Mouse (Mus musculus) v-Abl transformed pro-B cells (cell line): ENCODE results near the gene Erc2.

Experiments
- in situ Hi-C, 2 experiments: fragments of 400-800 bp; cut with MboI; formaldehyde crosslinking; loops; one replicate each; pipeline ENCODE4 v1.15.1; 2025; ENCODE audit not compliant: unreplicated experiment in 2 of 2

Gene Erc2

GRCm38 (mm10) chr14:28143998-28144397, 521.8 kb downstream of the Erc2 start:
- in situ Hi-C loops, result no loop called here

- in situ Hi-C loops, result no loop called here
Observed at GRCm38 (mm10) chr14:28147201-28147600, 525.0 kb downstream of the Erc2 start.

- in situ Hi-C loops, result no loop called here
Observed at GRCm38 (mm10) chr14:28150942-28151341, 528.7 kb downstream of the Erc2 start.

- in situ Hi-C loops, result no loop called here
Observed at GRCm38 (mm10) chr14:28155706-28156105, 533.5 kb downstream of the Erc2 start.

- in situ Hi-C loops, result no loop called here
Observed at GRCm38 (mm10) chr14:28160852-28161251, 538.6 kb downstream of the Erc2 start.

- in situ Hi-C loops, result no loop called here
Observed at GRCm38 (mm10) chr14:28164642-28165408, 542.6 kb downstream of the Erc2 start.

- in situ Hi-C loops, result no loop called here
Observed at GRCm38 (mm10) chr14:28165621-28166211, 543.5 kb downstream of the Erc2 start.

GRCm38 (mm10) chr14:28170711-28171110, 548.5 kb downstream of the Erc2 start:
- in situ Hi-C loops, result no loop called here

GRCm38 (mm10) chr14:28171364-28171763, 549.1 kb downstream of the Erc2 start:
- in situ Hi-C loops, result no loop called here

GRCm38 (mm10) chr14:28173736-28174135, 551.5 kb downstream of the Erc2 start:
- in situ Hi-C loops, result no loop called here

GRCm38 (mm10) chr14:28181070-28181825, 559.0 kb downstream of the Erc2 start:
- in situ Hi-C loops, result no loop called here

GRCm38 (mm10) chr14:28192711-28193364, 570.6 kb downstream of the Erc2 start:
- in situ Hi-C loops, result no loop called here

GRCm38 (mm10) chr14:28203874-28204273, 581.6 kb downstream of the Erc2 start:
- in situ Hi-C loops, result no loop called here

GRCm38 (mm10) chr14:28206303-28206702, 584.1 kb downstream of the Erc2 start:
- in situ Hi-C loops, result no loop called here

GRCm38 (mm10) chr14:28225550-28225949, 603.3 kb downstream of the Erc2 start:
- in situ Hi-C loops, result no loop called here

GRCm38 (mm10) chr14:28230563-28230962, 608.3 kb downstream of the Erc2 start:
- in situ Hi-C loops, result no loop called here

- in situ Hi-C loops, result no loop called here
Observed at GRCm38 (mm10) chr14:28231241-28231640, 609.0 kb downstream of the Erc2 start.

GRCm38 (mm10) chr14:28238336-28239048, 616.3 kb downstream of the Erc2 start:
- in situ Hi-C loops, result no loop called here

- in situ Hi-C loops, result no loop called here
Observed at GRCm38 (mm10) chr14:28240111-28240510, 617.9 kb downstream of the Erc2 start.

GRCm38 (mm10) chr14:28242743-28243142, 620.5 kb downstream of the Erc2 start:
- in situ Hi-C loops, result no loop called here
